Comparison of ENCODE assay signal across 8 mouse cellular contexts in genomic region chr11:120220963-120221827, GRCm38 (mm10). TPM values are rescaled to one million over a fixed set of nuclear protein-coding genes. Genes with fewer than 3 reads are reported as not detected.
DNase-seq lines count a peak whose midpoint lies in the region; ATAC-seq and TF ChIP-seq lines count a peak whose summit lies in the region.

No protein-coding gene starts in this region.

- no peak for TF ChIP-seq CTCF in gastrocnemius, adult 2 months (IDR thresholded peaks at IDR 0.05)

- 41% methylated on average over 12 of the region's 12 CpGs for WGBS in liver, embryonic 11.5 days
- WGBS in forebrain, embryonic 13.5 days = 64% methylated on average over 12 of the region's 12 CpGs
- WGBS in midbrain, embryonic 12.5 days = 64% methylated on average over 12 of the region's 12 CpGs

- H3K36me3 ChIP-seq in liver, embryonic 11.5 days (ENCODE audit: control insufficient read depth, insufficient read depth, low read length) = no peaks in the 10 kb centered on the region
- H3K36me3 ChIP-seq in forebrain, embryonic 13.5 days (ENCODE audit: poor library complexity, severe bottlenecking) = no peaks in the 10 kb centered on the region
- no peaks in the 10 kb centered on the region for H3K36me3 ChIP-seq in midbrain, embryonic 12.5 days

- H3K27me3 ChIP-seq in liver, embryonic 11.5 days (replicated peaks; ENCODE audit: control insufficient read depth, insufficient read depth, low read length) = peaks cover 22% of the 10 kb centered on the region
- H3K27me3 ChIP-seq in forebrain, embryonic 13.5 days = 0 out of 2 replicates have a peak, but pooled peaks cover under 1% of the 10 kb centered on the region
- H3K27me3 ChIP-seq in midbrain, embryonic 12.5 days = no peaks in the 10 kb centered on the region

- H3K9ac ChIP-seq in liver, embryonic 11.5 days (ENCODE audit: low read depth, low read length) = peak overlapping the region; percentile 5; the same call in 1 of the 2 replicates
- H3K9ac ChIP-seq in forebrain, embryonic 13.5 days = no peak overlapping the region
- no peak overlapping the region for H3K9ac ChIP-seq in midbrain, embryonic 12.5 days (replicated peaks)

- peaks cover 71% of the 10 kb centered on the region for H3K4me1 ChIP-seq in liver, embryonic 11.5 days (replicated peaks; ENCODE audit: control insufficient read depth, insufficient read depth, low read length)
- peaks cover 56% of the 10 kb centered on the region for H3K4me1 ChIP-seq in forebrain, embryonic 13.5 days
- H3K4me1 ChIP-seq in midbrain, embryonic 12.5 days = peaks cover 76% of the 10 kb centered on the region

- peak overlapping the region; percentile 85 for H3K27ac ChIP-seq in gastrocnemius, adult 2 months
- H3K27ac ChIP-seq in liver, embryonic 11.5 days (ENCODE audit: low read depth, low read length) = no peak overlapping the region
- peak overlapping the region; percentile 28; the same call in 1 of the 2 replicates for H3K27ac ChIP-seq in forebrain, embryonic 13.5 days
- H3K27ac ChIP-seq in midbrain, embryonic 12.5 days (replicated peaks) = 0 out of 2 replicates have a peak overlapping the region, but pooled peaks have one; percentile 2

- no peak for ATAC-seq in liver, embryonic 11.5 days (replicated peaks; ENCODE audit: low FRiP score)
- no peak for ATAC-seq in forebrain, embryonic 13.5 days
- no peak for ATAC-seq in midbrain, embryonic 12.5 days (ENCODE audit: low FRiP score, low read depth)

- peak overlapping the region; percentile 8; the same call in 1 of the 2 replicates for H3K4me2 ChIP-seq in liver, embryonic 11.5 days
- no peak overlapping the region for H3K4me2 ChIP-seq in forebrain, embryonic 13.5 days
- H3K4me2 ChIP-seq in midbrain, embryonic 12.5 days (replicated peaks) = no peak overlapping the region

- DNase-seq in gastrocnemius, adult 2 months = no peak
- DNase-seq in gastrocnemius, adult 18-20 months (ENCODE audit: low spot score) = no peak
- DNase-seq in liver, embryonic 11.5 days (ENCODE audit: low spot score) = no peak
- DNase-seq in liver = no peak
- DNase-seq in adrenal gland, postnatal 25 days = no peak
- DNase-seq in thymus, postnatal 36 days = no peak

- intact Hi-C loops in gastrocnemius, adult 2 months (cut with DNase I) = no loop called here

- H3K4me3 ChIP-seq in gastrocnemius, adult 2 months = no peak overlapping the region
- H3K4me3 ChIP-seq in liver, embryonic 11.5 days (ENCODE audit: low read depth, low read length) = no peak overlapping the region
- H3K4me3 ChIP-seq in forebrain, embryonic 13.5 days = no peak overlapping the region
- H3K4me3 ChIP-seq in midbrain, embryonic 12.5 days = no peak overlapping the region

- no peaks in the 10 kb centered on the region for H3K9me3 ChIP-seq in liver, embryonic 11.5 days (ENCODE audit: control insufficient read depth, low read length)
- no peaks in the 10 kb centered on the region for H3K9me3 ChIP-seq in forebrain, embryonic 13.5 days (replicated peaks)
- H3K9me3 ChIP-seq in midbrain, embryonic 12.5 days = no peaks in the 10 kb centered on the region

RNA-seq across cellular contexts. Expression of gene Bahcc1, which starts 11.6 kb away (rescaled TPM):
- 1 to 10 TPM; 3.5 to 5.3 TPM for total RNA-seq in gastrocnemius, adult 2 months (2021)
- 1 to 10 TPM; 3.4 to 4.6 TPM for total RNA-seq in gastrocnemius, adult 18-20 months (2021)
- 6.7 and 8.8 TPM in 2 replicates for polyA plus RNA-seq in liver, embryonic 11.5 days (2014; fragmentation: Nextera tagmentation; extraction: Ambion mirVana)
- polyA plus RNA-seq in forebrain, embryonic 13.5 days (2015; fragmentation: Nextera tagmentation; extraction: Ambion mirVana) = 17.2 TPM in 2 replicates
- 25.1 and 26.1 TPM in 2 replicates for polyA plus RNA-seq in midbrain, embryonic 12.5 days (2016; fragmentation: Nextera tagmentation; extraction: Ambion mirVana)
- 23.8 and 25.8 TPM in 2 replicates for total RNA-seq in adrenal gland, postnatal 25 days (2021)
